Mouse (Mus musculus) embryo, embryonic 9.5 days (tissue): Measurements from ENCODE around the gene Psme2b.
"Not testable (repeated sequence)": the region's sequence is repeated elsewhere in the genome, so short reads cannot be mapped to it uniquely, and the experiment has no call there.

ENCODE experiments used
- DNase-seq: peaks from one replicate; pipeline ENCODE4 v3.0.0-alpha.2; 2017; ENCODE audit errors: extremely low spot score

Psme2b gene

DNA sequence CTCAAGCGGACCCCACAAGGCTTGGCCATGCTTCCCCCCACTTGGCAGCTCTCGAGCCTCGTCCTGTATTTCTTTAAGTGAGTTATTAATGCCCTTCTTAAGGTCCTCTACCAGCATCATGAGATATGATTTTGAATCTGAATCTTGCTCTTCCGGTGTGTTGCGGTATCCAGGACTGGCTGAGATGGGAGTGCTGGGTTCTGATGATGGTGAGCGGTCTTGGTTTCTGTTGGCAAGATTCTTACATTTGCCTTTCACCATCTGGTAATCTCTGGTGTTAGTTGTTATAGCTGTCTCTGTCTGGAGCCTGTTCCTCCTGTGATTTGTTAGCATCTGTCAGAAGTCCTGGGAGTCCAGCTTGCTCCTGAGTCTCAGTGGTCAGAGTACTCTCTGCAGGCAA, at the start of gene Psme2b:
Gene Psme2b (minus strand): TSS at position 101 of the 400 bp plus-strand sequence.
- not testable (repeated sequence) for DNase-seq

DNA sequence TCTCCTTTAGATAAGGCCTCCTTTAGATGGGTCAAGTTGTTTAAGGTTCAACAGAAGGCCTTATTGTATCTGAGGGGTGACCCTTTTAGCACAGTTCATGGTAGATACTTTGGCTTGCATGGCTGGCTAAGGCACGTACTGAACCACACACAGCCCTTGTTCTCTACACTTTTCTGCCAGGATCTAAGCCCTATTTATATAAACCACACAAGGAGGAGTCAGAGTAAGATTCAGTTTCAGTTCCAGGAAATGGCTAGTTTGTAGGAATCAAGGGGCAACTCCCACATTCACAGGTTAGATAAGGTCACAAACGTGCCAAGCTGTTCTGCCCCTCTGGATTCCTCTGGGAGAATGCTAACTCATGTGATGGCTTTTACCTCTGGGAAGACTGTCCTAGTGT, 48.0 kb upstream of the Psme2b start, which contains the start of gene Tgtp1:
Gene Tgtp1 (minus strand): TSS at position 155 of the 400 bp plus-strand sequence.
- not testable (repeated sequence) for DNase-seq

DNA sequence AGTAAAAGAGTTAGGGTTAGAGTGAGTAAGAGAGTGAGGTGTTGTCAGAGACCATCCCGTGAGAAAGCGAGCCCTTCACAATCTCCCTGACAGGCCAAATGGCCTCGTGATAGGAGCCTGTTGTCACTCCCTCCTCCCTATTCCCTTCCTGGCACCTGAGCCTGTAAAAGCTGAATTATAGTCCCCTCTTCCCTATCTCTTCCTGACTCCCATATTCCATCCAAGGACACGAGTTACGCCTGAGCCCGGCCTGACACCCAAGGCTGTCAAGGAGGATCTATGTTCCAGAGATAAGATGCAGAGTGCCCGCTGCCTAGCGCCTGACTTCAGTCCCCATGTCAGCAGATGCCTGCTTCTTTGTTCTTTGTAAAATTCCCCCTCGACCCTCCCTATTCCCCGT, 47.3 kb upstream of the Psme2b start:
- DNase-seq, result not testable (repeated sequence)

DNA sequence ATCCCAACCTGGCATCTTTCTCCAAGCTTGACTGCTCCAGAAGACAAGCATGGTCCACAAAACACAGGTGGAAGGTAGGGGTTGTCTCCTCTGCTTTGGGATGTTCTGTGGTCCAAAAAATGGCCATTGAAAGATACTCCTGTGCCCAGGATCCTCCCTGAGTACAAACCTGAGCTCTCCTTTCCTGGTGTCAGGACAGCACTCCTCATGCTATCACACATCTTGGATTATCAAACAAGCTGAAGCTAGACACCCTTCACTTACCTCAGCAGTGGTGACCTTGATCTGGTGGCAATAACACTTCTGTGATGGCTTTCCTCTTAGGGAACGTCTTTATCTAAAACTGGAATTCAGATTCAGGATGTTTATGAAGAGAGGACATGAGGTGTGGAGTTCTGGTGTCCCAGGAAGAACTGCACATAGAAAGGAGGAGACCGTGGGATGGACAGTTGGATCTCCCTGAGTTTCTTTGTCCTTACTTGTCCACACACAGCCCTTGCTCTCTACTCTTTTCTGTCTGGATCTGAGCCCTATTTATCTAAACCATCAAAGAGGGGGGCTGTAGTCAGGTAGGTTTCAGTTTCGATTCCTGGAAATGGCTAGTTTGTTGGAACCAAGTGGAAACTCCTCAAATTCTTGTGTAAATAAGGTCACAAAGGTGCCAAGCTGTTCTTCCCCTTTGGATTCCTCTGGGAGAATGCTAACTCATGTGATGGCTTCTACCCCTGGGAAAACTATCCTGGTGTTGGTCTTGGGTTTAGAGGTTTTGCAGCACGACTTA, 45.9 kb upstream of the Psme2b start, which contains the start of gene Gm12185:
Gene Gm12185 (minus strand): TSS at position 487 of the 781 bp plus-strand sequence.
- DNase-seq, result not testable (repeated sequence)

DNA sequence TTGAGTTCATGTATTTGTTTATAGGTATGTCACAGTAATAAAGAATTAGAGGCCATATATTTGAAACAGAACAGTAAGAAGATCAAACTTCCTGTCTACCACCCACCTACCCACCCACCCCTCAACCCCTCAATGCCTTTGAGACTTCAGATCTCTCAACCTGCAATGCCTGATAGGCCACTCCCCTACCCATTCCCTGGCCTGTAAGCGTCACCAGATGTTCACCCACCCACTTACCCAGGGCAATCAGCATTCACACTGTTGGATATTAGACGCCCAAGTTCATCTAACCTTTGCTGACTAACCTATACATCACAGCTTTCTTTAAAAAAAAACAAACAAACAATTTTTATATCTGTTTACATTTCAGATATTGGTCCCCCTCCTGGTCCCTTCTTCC, 44.0 kb upstream of the Psme2b start:
- DNase-seq, result not testable (repeated sequence)

DNA sequence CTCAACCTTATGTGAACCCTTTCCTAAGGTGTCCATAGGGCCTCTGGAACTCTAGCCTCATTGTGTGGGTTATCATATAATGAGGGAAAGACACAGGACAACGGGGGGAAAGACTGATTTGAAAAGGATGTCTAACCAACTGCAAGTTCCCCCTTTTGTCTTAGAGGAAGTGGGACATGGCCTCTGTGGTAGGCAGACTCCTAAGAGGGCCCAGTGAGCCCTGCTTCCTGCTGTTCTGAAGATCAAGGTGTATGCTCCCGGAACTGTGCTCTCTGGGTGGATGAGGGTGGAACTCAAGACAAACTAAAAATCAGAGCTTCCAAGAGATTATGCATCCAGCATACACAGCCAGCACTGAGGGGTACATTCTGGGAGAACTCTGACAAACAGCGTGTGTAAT, 42.2 kb upstream of the Psme2b start:
- not testable (repeated sequence) for DNase-seq

DNA sequence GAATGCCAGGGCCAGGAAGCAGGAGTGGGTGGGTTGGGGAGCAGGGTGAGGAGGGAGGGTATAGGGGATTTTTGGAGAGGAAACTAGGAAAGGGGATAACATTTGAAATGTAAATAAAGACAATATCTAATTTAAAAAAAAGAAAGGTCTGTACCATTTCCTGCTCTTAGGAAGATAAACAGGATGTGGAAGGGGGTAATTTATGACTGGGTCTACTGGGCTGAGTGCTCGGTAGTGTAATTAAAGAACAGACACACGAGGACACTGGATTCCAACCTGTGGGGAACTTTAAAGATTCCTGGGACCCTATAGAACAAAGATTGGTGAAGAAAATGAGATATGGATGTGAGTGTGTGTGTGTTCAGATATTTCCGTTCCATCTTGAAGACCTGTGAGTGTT, 36.9 kb upstream of the Psme2b start:
- not testable (repeated sequence) for DNase-seq

DNA sequence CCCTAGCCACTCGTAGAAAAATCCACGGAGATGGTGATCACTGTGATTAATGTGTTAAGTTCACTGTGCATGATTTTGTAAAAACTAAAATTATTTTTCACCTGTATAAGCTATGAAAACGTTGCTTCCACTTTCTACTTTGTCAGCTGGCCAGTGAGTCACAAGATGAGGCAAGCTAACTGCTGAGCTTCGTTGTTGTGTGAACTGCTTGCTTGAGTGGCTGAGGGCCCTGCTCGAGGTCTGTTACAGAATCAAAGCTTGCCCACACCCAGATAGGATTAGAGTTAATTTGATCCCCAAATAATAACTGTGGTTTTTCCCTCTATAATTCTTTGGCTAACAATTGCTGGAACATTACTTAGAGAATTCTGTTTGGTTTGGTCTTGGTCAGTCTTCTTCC, 34.1 kb upstream of the Psme2b start:
- DNase-seq, result not testable (repeated sequence)

DNA sequence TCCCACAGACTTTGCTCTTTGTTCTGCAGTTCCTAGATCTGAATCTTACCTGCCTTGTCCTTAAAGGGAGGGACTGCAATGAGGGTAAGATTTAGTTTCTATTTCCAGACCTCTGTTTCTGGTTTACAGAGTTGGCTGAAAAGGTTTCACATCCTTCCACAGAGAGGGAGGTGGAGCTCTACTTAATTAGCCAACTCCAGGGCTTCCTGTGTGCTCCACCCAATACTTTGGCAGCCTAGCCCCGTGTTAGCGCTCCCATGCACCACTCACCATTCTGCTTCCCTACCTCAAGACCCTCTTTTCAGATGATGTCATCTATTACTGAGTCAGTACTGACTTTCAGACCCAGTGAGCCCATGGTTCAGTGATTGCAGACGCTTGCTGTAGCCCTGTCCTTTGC, 33.3 kb upstream of the Psme2b start, which contains the start of gene 9930111J21Rik1:
Gene 9930111J21Rik1 (minus strand): TSS at position 148 of the 400 bp plus-strand sequence.
- DNase-seq, result not testable (repeated sequence)

DNA sequence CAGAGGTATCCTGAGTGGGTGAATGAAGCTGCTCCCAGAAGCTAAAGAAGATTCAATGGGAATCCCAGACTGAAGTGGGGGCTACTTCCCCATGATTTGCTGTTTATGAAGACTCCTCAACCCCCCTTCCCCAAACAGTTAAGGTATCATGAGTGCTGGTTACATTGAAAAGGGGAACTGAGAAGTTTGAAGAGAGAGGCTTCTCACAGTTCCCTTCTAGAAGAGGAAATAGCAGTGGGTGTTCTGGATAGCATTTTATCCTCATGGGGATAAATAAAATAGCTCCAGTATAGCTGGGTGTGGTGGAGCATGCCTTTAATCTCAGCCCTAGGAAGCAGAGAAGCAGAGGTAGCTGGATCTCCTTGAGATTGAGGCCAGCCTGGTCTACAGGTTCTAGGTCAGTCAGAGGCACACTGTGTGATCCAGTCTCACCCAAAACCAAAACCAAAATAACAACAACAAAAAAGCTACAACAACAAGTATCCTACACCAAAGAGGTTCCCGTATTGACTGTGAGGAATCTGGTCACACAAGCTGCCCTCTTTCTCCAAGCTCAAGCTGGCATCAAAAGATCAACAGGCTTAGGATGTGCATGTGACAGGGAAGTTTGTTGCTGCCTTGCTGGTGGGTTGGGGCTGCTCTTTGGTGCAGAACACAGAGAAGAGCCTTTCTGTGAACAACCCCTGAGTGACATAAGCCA, 32.4 kb upstream of the Psme2b start, which contains the start of gene Olfr56:
Gene Olfr56 (plus strand): TSS at position 650 of the 700 bp plus-strand sequence.
- not testable (repeated sequence) for DNase-seq

DNA sequence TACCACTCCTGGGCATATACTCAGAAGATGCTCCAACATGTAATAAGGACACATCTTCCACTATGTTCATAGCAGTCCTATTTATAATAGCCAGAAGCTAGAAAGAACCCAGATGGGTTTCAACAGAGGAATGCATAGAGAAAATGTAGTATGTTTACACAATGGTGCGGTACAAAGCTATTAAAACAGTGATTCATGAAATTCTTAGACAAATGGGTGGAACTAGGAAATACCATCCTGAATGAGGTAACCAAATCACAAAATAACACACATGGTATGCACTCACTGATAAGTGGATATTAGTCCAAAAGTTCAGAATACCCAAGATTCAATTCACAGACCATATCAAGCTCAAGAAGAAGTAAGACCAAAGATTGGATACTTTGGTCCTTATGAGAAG, 28.7 kb upstream of the Psme2b start:
- DNase-seq, result not testable (repeated sequence)

DNA sequence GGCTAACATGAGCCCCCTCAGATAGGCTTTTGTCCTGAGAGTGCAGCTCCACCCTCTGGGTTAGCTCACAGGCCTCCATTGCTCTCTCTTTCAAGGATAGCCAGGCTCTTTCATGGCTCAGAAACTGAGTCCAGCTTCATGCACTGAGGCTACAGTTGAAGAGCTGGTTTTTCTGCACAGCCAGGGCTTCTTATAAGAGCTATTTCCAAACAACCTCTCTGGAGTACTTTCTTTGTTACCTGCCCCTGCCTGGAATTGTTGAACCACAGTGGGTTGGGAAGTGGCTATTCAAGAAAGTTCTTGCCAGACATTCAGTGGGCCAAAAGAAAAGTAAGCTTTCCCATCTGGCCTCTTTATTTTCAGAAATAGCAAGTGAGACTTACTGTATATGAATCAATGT, 6.7 kb downstream of the Psme2b start:
- DNase-seq, result not testable (repeated sequence)

DNA sequence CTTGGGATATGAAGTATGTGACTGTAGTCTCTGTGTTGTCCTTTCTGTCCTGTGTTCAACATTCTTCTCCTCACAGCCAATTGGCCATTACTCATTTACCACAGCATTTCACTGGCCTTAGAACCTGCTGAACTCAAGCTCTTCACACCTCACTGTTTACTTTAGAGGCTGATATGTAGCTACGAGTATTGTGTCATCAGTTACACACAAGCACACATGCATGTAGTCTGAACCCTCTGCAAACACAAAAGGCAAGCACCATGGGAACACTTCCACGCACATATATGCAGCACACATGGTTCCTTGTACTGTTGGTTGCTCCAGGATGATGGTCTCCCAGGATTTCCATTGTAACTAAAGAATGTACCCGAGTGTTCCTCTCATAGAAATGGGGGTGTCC, 10.7 kb downstream of the Psme2b start:
- not testable (repeated sequence) for DNase-seq

DNA sequence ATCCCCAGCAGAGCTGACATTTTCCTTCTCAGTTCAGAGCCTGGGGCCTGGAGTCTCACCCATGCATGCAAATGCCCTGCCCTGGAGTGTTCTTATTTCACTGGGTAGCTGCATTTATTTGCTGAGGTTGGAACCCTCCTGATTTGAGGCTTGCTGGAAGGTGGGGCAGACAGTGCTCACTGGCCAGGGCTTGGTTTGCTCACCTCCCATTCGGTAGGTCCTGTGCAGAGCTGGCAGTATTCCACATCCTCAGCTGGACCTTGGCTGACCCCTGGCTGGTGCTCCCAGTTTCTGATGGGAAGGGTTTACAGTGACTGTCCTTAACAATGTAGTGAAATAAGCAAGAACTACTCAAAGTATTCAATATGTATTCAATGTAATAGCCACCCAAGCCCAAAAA, 12.1 kb downstream of the Psme2b start:
- not testable (repeated sequence) for DNase-seq

DNA sequence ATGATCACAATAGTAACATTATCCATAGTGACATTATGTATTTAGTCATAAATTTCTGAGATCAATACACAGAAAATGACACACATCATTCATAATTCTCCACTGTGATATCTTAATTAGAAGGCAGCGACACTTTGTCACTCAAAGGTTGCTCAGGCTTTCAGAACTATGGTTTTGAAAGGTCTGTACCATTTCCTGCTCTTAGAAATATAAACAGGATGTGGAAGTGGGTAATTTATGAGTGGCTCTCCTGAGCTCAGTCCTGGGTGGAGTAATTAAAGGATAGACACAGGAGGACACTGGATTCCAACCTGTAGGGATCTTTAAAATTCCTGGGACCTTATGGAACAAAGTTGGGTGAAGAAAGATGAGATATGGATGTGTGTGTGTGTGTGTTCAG, 12.6 kb downstream of the Psme2b start:
- not testable (repeated sequence) for DNase-seq

DNA sequence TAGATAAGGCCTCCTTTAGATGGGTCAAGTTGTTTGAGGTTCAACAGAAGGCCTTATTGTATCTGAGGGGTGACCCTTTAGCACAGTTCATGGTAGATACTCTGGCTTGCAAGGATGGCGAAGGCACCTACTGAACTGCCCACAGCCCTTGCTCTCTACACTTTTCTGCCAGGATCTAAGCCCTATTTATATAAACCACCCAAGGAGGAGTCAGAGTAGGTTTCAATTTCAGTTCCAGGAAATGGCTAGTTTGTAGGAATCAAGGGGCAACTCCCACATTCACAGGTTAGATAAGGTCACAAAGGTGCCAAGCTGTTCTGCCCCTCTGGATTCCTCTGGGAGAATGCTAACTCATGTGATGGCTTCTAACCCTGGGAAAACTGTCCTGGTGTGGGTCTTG, 17.9 kb downstream of the Psme2b start:
- not testable (repeated sequence) for DNase-seq

DNA sequence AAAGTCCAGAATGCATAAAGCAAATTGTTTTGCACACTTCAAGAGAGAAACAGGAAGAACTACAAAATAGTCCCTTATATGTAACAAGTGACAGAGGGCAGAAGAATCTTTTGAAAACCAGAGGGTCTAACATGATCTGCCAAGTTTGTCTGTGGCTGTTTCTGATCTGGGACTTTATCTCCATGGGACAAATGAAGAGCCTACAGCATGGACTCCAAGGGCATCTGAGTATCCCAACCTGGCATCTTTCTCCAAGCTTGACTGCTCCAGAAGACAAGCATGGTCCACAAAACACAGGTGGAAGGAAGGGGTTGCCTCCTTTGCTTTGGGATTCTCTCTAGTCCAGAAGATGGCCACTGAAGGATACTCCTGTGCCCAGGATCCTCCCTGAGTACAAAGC, 19.6 kb downstream of the Psme2b start:
- DNase-seq, result not testable (repeated sequence)

DNA sequence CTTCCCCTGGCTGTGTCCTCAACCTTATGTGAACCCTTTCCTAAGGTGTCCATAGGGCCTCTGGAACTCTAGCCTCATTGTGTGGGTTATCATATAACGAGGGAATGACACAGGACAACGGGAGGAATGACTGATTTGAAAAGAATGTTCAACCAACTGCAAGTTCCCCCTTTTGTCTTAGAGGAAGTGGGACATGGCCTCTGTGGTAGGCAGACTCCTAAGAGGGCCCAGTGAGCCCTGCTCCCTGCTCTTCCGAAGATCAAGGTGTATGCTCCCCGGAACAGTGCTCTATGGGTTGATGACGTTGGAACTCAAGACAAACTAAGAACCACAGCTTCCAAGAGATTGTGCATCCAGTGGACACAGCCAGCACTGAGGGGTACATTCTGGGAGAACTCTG, 22.2 kb downstream of the Psme2b start:
- DNase-seq, result not testable (repeated sequence)

DNA sequence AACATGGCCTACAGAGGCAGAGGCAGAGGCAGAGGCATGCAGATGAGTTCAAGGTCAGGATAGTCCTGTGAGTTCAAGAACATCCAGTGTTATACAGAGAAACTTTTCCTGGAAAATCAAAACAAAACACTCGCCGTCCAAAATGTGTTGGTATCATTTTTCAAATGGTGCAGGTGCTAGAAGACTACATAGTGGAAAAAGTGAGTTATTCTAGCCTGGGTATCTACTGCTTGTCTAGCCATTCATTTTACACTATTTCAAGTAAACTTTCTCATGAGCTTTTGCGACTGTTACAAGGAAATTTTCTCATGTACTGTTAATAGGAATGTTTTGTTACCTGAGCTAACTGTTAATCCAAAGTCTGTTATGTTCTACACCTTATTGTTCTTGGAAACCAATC, 27.6 kb downstream of the Psme2b start:
- DNase-seq, result no peak

DNA sequence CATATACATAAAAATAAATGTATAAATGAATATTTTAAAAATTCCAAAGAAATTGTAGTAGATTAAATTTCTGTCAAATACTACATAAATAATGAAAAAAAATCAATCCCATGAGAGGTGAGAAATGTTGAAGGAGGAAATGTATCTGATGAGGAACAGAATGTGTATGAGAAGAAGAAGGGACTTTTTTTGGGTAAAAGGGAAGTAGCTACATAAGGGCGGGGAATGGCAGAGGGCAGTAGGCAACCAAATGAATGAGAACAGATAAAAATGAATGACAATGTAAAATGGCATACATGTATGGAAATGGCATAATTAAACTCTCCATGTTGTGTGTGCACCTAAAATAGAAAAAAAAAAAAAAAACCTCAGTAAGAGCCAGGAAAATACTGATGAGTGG, 32.4 kb downstream of the Psme2b start:
- no peak for DNase-seq

DNA sequence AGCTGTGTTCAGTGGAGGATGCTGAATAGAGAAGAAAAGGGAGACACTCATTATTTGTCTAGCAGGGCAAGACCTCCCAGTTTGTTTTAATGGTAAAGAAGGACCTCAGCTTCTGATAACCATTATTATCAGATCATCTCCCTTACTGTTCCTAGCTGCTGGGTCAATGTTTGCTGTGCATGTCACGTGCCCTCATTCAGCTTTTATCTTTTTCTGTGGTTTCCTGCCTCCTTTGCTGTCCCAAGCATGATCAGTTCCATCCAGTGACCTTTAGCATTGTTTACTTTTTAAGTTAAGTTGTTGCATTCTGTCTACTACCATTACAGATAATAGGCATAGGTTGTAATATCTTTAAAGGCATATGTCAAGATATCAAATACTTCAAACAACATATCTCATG, 37.5 kb downstream of the Psme2b start:
- DNase-seq, result no peak

DNA sequence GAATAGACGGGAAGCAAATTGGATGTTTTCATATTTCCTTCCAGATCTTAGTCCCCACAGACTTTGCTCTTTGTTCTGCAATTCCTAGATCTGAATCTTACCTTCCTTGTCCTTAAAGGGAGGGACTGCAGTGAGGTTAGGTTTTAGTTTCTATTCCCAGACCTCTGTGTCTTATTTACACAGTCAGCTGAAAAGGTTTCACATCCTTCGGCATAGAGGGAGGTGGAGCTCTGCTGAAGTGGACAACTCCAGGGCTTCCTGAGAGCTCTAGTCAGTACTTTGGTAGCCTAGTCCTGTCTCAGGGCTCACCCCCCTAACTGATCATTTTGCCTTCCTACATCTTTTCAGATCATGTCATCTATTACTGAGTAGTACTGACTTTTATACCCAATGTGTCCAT, 44.0 kb downstream of the Psme2b start, which contains the start of gene Gm5431:
Gene Gm5431 (minus strand): TSS at position 194 of the 400 bp plus-strand sequence.
- no peak for DNase-seq

DNA sequence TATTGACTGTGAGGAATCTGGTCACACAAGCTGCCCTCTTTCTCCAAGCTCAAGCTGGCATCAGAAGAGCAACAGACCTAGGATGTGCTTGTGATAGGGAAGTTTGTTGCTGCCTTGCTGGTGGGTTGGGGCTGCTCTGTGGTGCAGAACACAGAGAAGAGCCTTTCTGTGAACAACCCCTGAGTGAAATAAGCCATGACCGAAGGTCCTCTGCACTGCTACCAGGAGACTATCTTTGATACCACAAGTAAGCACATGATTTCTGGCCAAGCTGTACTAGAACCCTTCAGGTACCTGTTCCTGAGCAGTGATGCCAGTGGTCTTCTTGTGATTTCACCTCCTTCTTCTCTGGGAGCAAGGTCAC, 44.4 kb downstream of the Psme2b start:
- not testable (repeated sequence) for DNase-seq
